Mouse (Mus musculus) heart, adult 10 weeks (tissue): ENCODE data around the gene Olfr1359. TPM values are rescaled to one million over a fixed set of nuclear protein-coding genes. Genes with fewer than 3 reads are reported as not detected.

Source experiments
- polyA plus RNA-seq: library from polyadenylated mRNA; stranded (reverse); fragments of 350-450 nt; fragmentation: Illumina TruSeq; extraction: RNeasy Lipid Tissue Mini Kit (QIAGEN cat#74804); gene quantifications from one replicate; pipeline ENCODE4 v1.2.3, GENCODE M21; 2014; ENCODE audit warnings: low read depth, low replicate concordance

Olfr1359 gene
- not detected for polyA plus RNA-seq

GRCm38 (mm10) chr13:21697811-21698210 is at the start of gene Olfr1359:
TSS of gene Olfr1359 (plus strand) at chr13:21698111.

GRCm38 (mm10) chr13:21663286-21663685 is 34.6 kb upstream of the Olfr1359 start, which contains the start of gene Olfr1361:
TSS of gene Olfr1361 (minus strand) at chr13:21663386.

GRCm38 (mm10) chr13:21677305-21677704 is 20.6 kb upstream of the Olfr1359 start, which contains the start of gene Olfr1360:
TSS of gene Olfr1360 (minus strand) at chr13:21677405.

GRCm38 (mm10) chr13:21715864-21716539 is 18.1 kb downstream of the Olfr1359 start, which contains the start of the genes Hist1h2bl and Hist1h2ai:
TSS of gene Hist1h2bl (minus strand) at chr13:21716143.
TSS of gene Hist1h2ai (plus strand) at chr13:21716422.

GRCm38 (mm10) chr13:21717397-21718357 is 19.8 kb downstream of the Olfr1359 start, which contains the start of gene Hist1h3h:
TSS of gene Hist1h3h (plus strand) at chr13:21717659.

GRCm38 (mm10) chr13:21721757-21722372 is 24.0 kb downstream of the Olfr1359 start, which contains the start of gene Hist1h2bm:
TSS of gene Hist1h2bm (plus strand) at chr13:21722044.

GRCm38 (mm10) chr13:21734906-21735767 is 37.2 kb downstream of the Olfr1359 start, which contains the start of gene Hist1h4j:
TSS of gene Hist1h4j (plus strand) at chr13:21735064.

GRCm38 (mm10) chr13:21750159-21751017 is 52.5 kb downstream of the Olfr1359 start, which contains the start of gene Hist1h4k:
TSS of gene Hist1h4k (minus strand) at chr13:21750505.

GRCm38 (mm10) chr13:21753524-21754285 is 55.8 kb downstream of the Olfr1359 start, which contains the start of the genes Hist1h2ak and Hist1h2bn:
TSS of gene Hist1h2ak (minus strand) at chr13:21753827.
TSS of gene Hist1h2bn (plus strand) at chr13:21754123.

Other genes with a start within 250 kb of the Olfr1359 start
- 39.4 TPM for gene Zscan26, start 244.4 kb upstream of the Olfr1359 start, polyA plus RNA-seq
- 1.0 TPM for gene Nkapl, start 229.6 kb upstream of the Olfr1359 start, polyA plus RNA-seq
- 1.6 TPM for gene Zkscan4, start 219.2 kb upstream of the Olfr1359 start, polyA plus RNA-seq
- not detected for gene Gm10065, start 218.7 kb upstream of the Olfr1359 start, polyA plus RNA-seq
- gene AK157302, start 202.9 kb upstream of the Olfr1359 start, polyA plus RNA-seq, result 2.7 TPM
- gene Gm11273, start 196.7 kb upstream of the Olfr1359 start, polyA plus RNA-seq, result 28.7 TPM
- gene Zkscan8, start 167.0 kb upstream of the Olfr1359 start, polyA plus RNA-seq, result 6.1 TPM
- not detected for gene Olfr1366, start 155.3 kb upstream of the Olfr1359 start, polyA plus RNA-seq
- not detected for gene Olfr1535, start 138.2 kb upstream of the Olfr1359 start, polyA plus RNA-seq
- gene Olfr1364, start 116.4 kb upstream of the Olfr1359 start, polyA plus RNA-seq, result not detected
- gene Olfr1362, start 84.1 kb upstream of the Olfr1359 start, polyA plus RNA-seq, result not detected
- not detected for gene Olfr11, start 55.6 kb upstream of the Olfr1359 start, polyA plus RNA-seq
- not detected for gene Olfr1361, start 34.7 kb upstream of the Olfr1359 start, polyA plus RNA-seq
- gene Olfr1360, start 20.7 kb upstream of the Olfr1359 start, polyA plus RNA-seq, result not detected
- not detected for gene Hist1h2bl, start 18.0 kb downstream of the Olfr1359 start, polyA plus RNA-seq
- not detected for gene Hist1h2ai, start 18.3 kb downstream of the Olfr1359 start, polyA plus RNA-seq
- gene Hist1h3h, start 19.5 kb downstream of the Olfr1359 start, polyA plus RNA-seq, result not detected
- gene Hist1h2bm, start 23.9 kb downstream of the Olfr1359 start, polyA plus RNA-seq, result not detected
- not detected for gene Hist1h4j, start 37.0 kb downstream of the Olfr1359 start, polyA plus RNA-seq
- not detected for gene Hist1h4k, start 52.4 kb downstream of the Olfr1359 start, polyA plus RNA-seq
- not detected for gene Hist1h2ak, start 55.7 kb downstream of the Olfr1359 start, polyA plus RNA-seq
- gene Hist1h2bn, start 56.0 kb downstream of the Olfr1359 start, polyA plus RNA-seq, result not detected
- gene Hist1h1b, start 82.5 kb downstream of the Olfr1359 start, polyA plus RNA-seq, result not detected
- gene Hist1h3i, start 85.3 kb downstream of the Olfr1359 start, polyA plus RNA-seq, result 2.4 TPM
- not detected for gene Hist1h2an, start 89.1 kb downstream of the Olfr1359 start, polyA plus RNA-seq
- not detected for gene Hist1h2bp, start 89.3 kb downstream of the Olfr1359 start, polyA plus RNA-seq
- gene Hist1h2bq, start 112.1 kb downstream of the Olfr1359 start, polyA plus RNA-seq, result 0.92 TPM
- not detected for gene Hist1h2ao, start 112.4 kb downstream of the Olfr1359 start, polyA plus RNA-seq
- not detected for gene Hist1h4m, start 113.6 kb downstream of the Olfr1359 start, polyA plus RNA-seq
- not detected for gene Hist1h4n, start 134.1 kb downstream of the Olfr1359 start, polyA plus RNA-seq
- not detected for gene Hist1h2ap, start 135.4 kb downstream of the Olfr1359 start, polyA plus RNA-seq
- not detected for gene Hist1h2br, start 135.6 kb downstream of the Olfr1359 start, polyA plus RNA-seq
- gene Zfp184, start 247.0 kb downstream of the Olfr1359 start, polyA plus RNA-seq, result 0.31 TPM